Mouse (Mus musculus) thymus, postnatal 10 days (tissue): ENCODE measurements around the gene Ccno.

Experiments
- DNase-seq, 2 experiments: peaks; one replicate each; pipeline ENCODE4 v3.0.0; 2021; ENCODE audit warnings: low spot score in 2 of 2

The Ccno gene

GRCm38 (mm10) chr13:112987532-112987943 is at the start of gene Ccno:
Ccno (plus strand) TSS chr13:112987802.
- DNase-seq, result peak; percentile 91 to 94

- no peak for DNase-seq
Observed at GRCm38 (mm10) chr13:112938130-112938529, 49.5 kb upstream of the Ccno start.

GRCm38 (mm10) chr13:112941879-112942330 is 45.7 kb upstream of the Ccno start:
- DNase-seq, result no peak

GRCm38 (mm10) chr13:112945312-112945711 is 42.3 kb upstream of the Ccno start:
- no peak for DNase-seq

GRCm38 (mm10) chr13:112945900-112946299 is 41.7 kb upstream of the Ccno start:
- DNase-seq, result no peak

- no peak for DNase-seq
Observed at GRCm38 (mm10) chr13:112954067-112954466, 33.5 kb upstream of the Ccno start.

GRCm38 (mm10) chr13:112963081-112963480 is 24.5 kb upstream of the Ccno start:
- DNase-seq, result no peak

- no peak for DNase-seq
Observed at GRCm38 (mm10) chr13:112964421-112964820, 23.2 kb upstream of the Ccno start.

GRCm38 (mm10) chr13:112967267-112967666 is 20.3 kb upstream of the Ccno start:
- no peak for DNase-seq

GRCm38 (mm10) chr13:112976720-112977119 is 10.9 kb upstream of the Ccno start:
- DNase-seq, result peak in 1 of 2 experiments; percentile 8

GRCm38 (mm10) chr13:112985605-112986450 is 1.8 kb upstream of the Ccno start:
- no peak for DNase-seq

GRCm38 (mm10) chr13:112986451-112986950 is 1.1 kb upstream of the Ccno start:
- DNase-seq, result no peak

- no peak for DNase-seq
Observed at GRCm38 (mm10) chr13:112987991-112988390, 389 bp downstream of the Ccno start.

- DNase-seq, result no peak
Observed at GRCm38 (mm10) chr13:112988866-112989265, 1.3 kb downstream of the Ccno start.

- no peak for DNase-seq
Observed at GRCm38 (mm10) chr13:112989541-112989940, 1.9 kb downstream of the Ccno start.

- no peak for DNase-seq
Observed at GRCm38 (mm10) chr13:112990346-112990745, 2.7 kb downstream of the Ccno start.

- DNase-seq, result no peak
Observed at GRCm38 (mm10) chr13:112993531-112994152, 6.0 kb downstream of the Ccno start, which contains the start of gene Mcidas. Mcidas (plus strand) TSS chr13:112993845.

- DNase-seq, result peak; percentile 30 to 62
Observed at GRCm38 (mm10) chr13:112994191-112994590, 6.6 kb downstream of the Ccno start.

GRCm38 (mm10) chr13:112996407-112996806 is 8.8 kb downstream of the Ccno start:
- DNase-seq, result no peak

GRCm38 (mm10) chr13:112997369-112997768 is 9.8 kb downstream of the Ccno start:
- no peak for DNase-seq

GRCm38 (mm10) chr13:112998427-112999201 is 11.0 kb downstream of the Ccno start:
- DNase-seq, result no peak

- DNase-seq, result no peak
Observed at GRCm38 (mm10) chr13:113000090-113000489, 12.5 kb downstream of the Ccno start.
